13 mouse cellular contexts compared by ENCODE assay signal in genomic region chr19:58436874-58437273, GRCm38 (mm10). TPM values are rescaled to one million over a fixed set of nuclear protein-coding genes. Genes with fewer than 3 reads are reported as not detected.
DNase-seq lines count a peak whose midpoint lies in the region; ATAC-seq and TF ChIP-seq lines count a peak whose summit lies in the region.
"Had no signal": no experiment of that assay in that cellular context is flagged by ENCODE, and none has a peak within 500 bp of the region (broad histone marks: within the 10 kb centered on the region; RNA-seq: fewer than 3 reads in every experiment).

No protein-coding gene starts in this region.

- 84% methylated on average over 3 of the region's 3 CpGs for WGBS in hindbrain, embryonic 10.5 days
- WGBS in hindbrain, embryonic 12.5 days: 87% methylated on average over 3 of the region's 3 CpGs
- 47% methylated on average over 3 of the region's 3 CpGs for WGBS in lung, postnatal 0 days
- WGBS in limb, embryonic 10.5 days: 87% methylated on average over 3 of the region's 3 CpGs

- no peaks in the 10 kb centered on the region for H3K36me3 ChIP-seq in hindbrain, embryonic 10.5 days
- H3K36me3 ChIP-seq in hindbrain, embryonic 12.5 days: no peaks in the 10 kb centered on the region
- no peaks in the 10 kb centered on the region for H3K36me3 ChIP-seq in lung, postnatal 0 days (ENCODE audit: insufficient read depth, low read length)
- no peaks in the 10 kb centered on the region for H3K36me3 ChIP-seq in limb, embryonic 10.5 days
- H3K36me3 ChIP-seq: forebrain, embryonic 15.5 days; limb, embryonic 15.5 days had no signal

- H3K4me2 ChIP-seq in hindbrain, embryonic 12.5 days (replicated peaks): no peak overlapping the region
- H3K4me2 ChIP-seq in lung, postnatal 0 days (replicated peaks; ENCODE audit: low read depth, low read length): no peak overlapping the region
- H3K4me2 ChIP-seq: forebrain, embryonic 15.5 days; limb, embryonic 15.5 days had no signal

- H3K4me1 ChIP-seq in hindbrain, embryonic 10.5 days (replicated peaks): peaks cover 40% of the 10 kb centered on the region
- H3K4me1 ChIP-seq in hindbrain, embryonic 12.5 days: peaks cover 30% of the 10 kb centered on the region
- peaks cover 3% of the 10 kb centered on the region; the same call in 1 of the 2 replicates for H3K4me1 ChIP-seq in lung, postnatal 0 days (ENCODE audit: insufficient read depth, low read depth, low read length)
- H3K4me1 ChIP-seq in limb, embryonic 10.5 days: peaks cover 21% of the 10 kb centered on the region; the same call in 1 of the 2 replicates
- H3K4me1 ChIP-seq: limb, embryonic 15.5 days had no signal

- DNase-seq in hindbrain, embryonic 10.5 days (ENCODE audit: low spot score): no peak
- DNase-seq in lung, postnatal 0 days (ENCODE audit: low spot score): peak; percentile 60
- no peak for DNase-seq in lung, postnatal 4 days
- peak; percentile 68 for DNase-seq in MN1 (ENCODE audit: low spot score)
- no peak for DNase-seq in limb, embryonic 10.5 days (ENCODE audit: low spot score)
- DNase-seq: cerebellum, adult 9-10 months; heart, adult 11 months; lung, postnatal 10 days; right cerebral cortex, postnatal 14 days had no signal

- TF ChIP-seq EP300 in lung, postnatal 0 days (IDR thresholded peaks at IDR 0.05): no peak

- no peaks in the 10 kb centered on the region for H3K9me3 ChIP-seq in hindbrain, embryonic 10.5 days
- H3K9me3 ChIP-seq in hindbrain, embryonic 12.5 days (replicated peaks): no peaks in the 10 kb centered on the region
- no peaks in the 10 kb centered on the region for H3K9me3 ChIP-seq in lung, postnatal 0 days (ENCODE audit: low read length)
- no peaks in the 10 kb centered on the region for H3K9me3 ChIP-seq in limb, embryonic 10.5 days (replicated peaks)
- H3K9me3 ChIP-seq: forebrain, embryonic 15.5 days; limb, embryonic 15.5 days had no signal

- no peak for ATAC-seq in hindbrain, embryonic 12.5 days (ENCODE audit: low FRiP score)
- no peak for ATAC-seq in lung, postnatal 0 days
- ATAC-seq in erythroid progenitor cell, adult 5-6 weeks (replicated peaks; ENCODE audit: low FRiP score, poor library complexity, severe bottlenecking): no peak
- ATAC-seq: forebrain, embryonic 15.5 days had no signal

- no peak overlapping the region for H3K4me3 ChIP-seq in hindbrain, embryonic 10.5 days
- H3K4me3 ChIP-seq in hindbrain, embryonic 12.5 days: no peak overlapping the region
- no peak overlapping the region for H3K4me3 ChIP-seq in lung, postnatal 0 days (ENCODE audit: low read depth, low read length)
- no peak overlapping the region for H3K4me3 ChIP-seq in limb, embryonic 10.5 days
- H3K4me3 ChIP-seq: forebrain, embryonic 15.5 days; limb, embryonic 15.5 days had no signal

- H3K27ac ChIP-seq in hindbrain, embryonic 10.5 days: peak overlapping the region; percentile 26
- no peak overlapping the region for H3K27ac ChIP-seq in hindbrain, embryonic 12.5 days
- no peak overlapping the region for H3K27ac ChIP-seq in lung, postnatal 0 days (ENCODE audit: low read length)
- peak overlapping the region; percentile 46; the same call in 1 of the 2 replicates for H3K27ac ChIP-seq in limb, embryonic 10.5 days
- H3K27ac ChIP-seq: limb, embryonic 15.5 days had no signal

- no peaks in the 10 kb centered on the region for H3K27me3 ChIP-seq in hindbrain, embryonic 10.5 days (ENCODE audit: insufficient read depth, poor library complexity, severe bottlenecking)
- H3K27me3 ChIP-seq in hindbrain, embryonic 12.5 days: no peaks in the 10 kb centered on the region
- no peaks in the 10 kb centered on the region for H3K27me3 ChIP-seq in lung, postnatal 0 days (replicated peaks; ENCODE audit: insufficient read depth, low read length)
- H3K27me3 ChIP-seq in limb, embryonic 10.5 days (ENCODE audit: low read depth, poor library complexity, severe bottlenecking): no peaks in the 10 kb centered on the region
- H3K27me3 ChIP-seq: forebrain, embryonic 15.5 days; limb, embryonic 15.5 days had no signal

- no peak for TF ChIP-seq CTCF in lung, postnatal 0 days (IDR thresholded peaks at IDR 0.05)

- H3K9ac ChIP-seq in hindbrain, embryonic 12.5 days: no peak overlapping the region
- H3K9ac ChIP-seq in lung, postnatal 0 days (replicated peaks; ENCODE audit: low read depth): no peak overlapping the region
- H3K9ac ChIP-seq: forebrain, embryonic 15.5 days; limb, embryonic 15.5 days had no signal

RNA-seq across cellular contexts. Expression of gene Gfra1, which starts 18.8 kb away (rescaled TPM):
- 26.7 and 35.8 TPM in 2 replicates for polyA plus RNA-seq in hindbrain, embryonic 10.5 days (2016; fragmentation: Nextera tagmentation; extraction: Ambion mirVana)
- polyA plus RNA-seq in hindbrain, embryonic 12.5 days (2016; fragmentation: Nextera tagmentation; extraction: Ambion mirVana): 59.8 and 65.1 TPM in 2 replicates
- polyA plus RNA-seq in lung, postnatal 0 days (2015; fragmentation: Nextera tagmentation; extraction: Ambion mirVana): 5.6 and 6.2 TPM in 2 replicates
- polyA plus RNA-seq in limb, embryonic 10.5 days (2016; fragmentation: Nextera tagmentation; extraction: Ambion mirVana): 3.0 and 5.1 TPM in 2 replicates
- total RNA-seq in erythroid progenitor cell, adult 5-6 weeks (2015; ENCODE audit: low replicate concordance): 2.5 and 5.9 TPM in 2 replicates
- 1.2 and 3.5 TPM in 2 replicates for total RNA-seq in erythroid progenitor cell, adult 5-6 weeks (2017; ENCODE audit: low replicate concordance)

Comparison
In these comparisons a context has a peak if more than half of its experiments do, and no peak if none do; other contexts are left out.
1. DNase-seq: peak in lung, postnatal 0 days (single experiment) and MN1 (single experiment); none in hindbrain, embryonic 10.5 days (single experiment), lung, postnatal 4 days (0 of 2) and limb, embryonic 10.5 days (single experiment).
2. H3K27ac ChIP-seq: peak in hindbrain, embryonic 10.5 days (single experiment) and limb, embryonic 10.5 days (single experiment); none in hindbrain, embryonic 12.5 days (single experiment) and lung, postnatal 0 days (single experiment).